Mouse (Mus musculus): ENCODE measurements around the gene Hdac6.

DNA sequence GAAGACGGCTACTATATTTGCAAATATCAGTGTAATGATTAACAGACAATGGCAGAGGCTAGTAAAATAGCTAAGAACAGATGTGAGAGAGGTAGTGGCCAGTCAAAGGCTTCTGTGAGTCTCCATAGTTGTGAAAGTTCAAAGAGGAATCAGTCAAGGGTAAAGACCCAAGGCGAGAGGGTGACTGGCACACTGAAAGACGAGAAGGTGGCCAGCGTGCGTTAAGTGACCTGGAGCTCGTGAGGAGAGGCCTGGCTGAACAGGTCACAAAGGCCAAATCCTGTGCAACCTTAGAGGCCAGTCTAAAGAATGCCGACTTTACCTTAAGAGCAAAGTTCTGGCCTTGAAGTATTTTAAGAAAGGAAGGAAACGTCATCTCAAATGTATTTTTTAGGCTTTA lies 2.1 kb downstream of the Hdac6 start:
- TF ChIP-seq CTCF (conservative IDR thresholded peaks at IDR 0.05; ENCODE audit: insufficient read depth, insufficient read length, low read depth, low read length) (no peak), POLR2A (IDR thresholded peaks at IDR 0.05; ENCODE audit: low read depth, low read length) (no peak)
